Mouse (Mus musculus) macrophage (primary cell): ENCODE results near the gene Prss57. TPM values are rescaled to one million over a fixed set of nuclear protein-coding genes. Genes with fewer than 3 reads are reported as not detected.

Source experiments
- H3K27ac ChIP-seq: fragments of 350-480 bp; formaldehyde crosslinking; 2 replicates; pipeline ENCODE4 v1.9.0; 2021
- H3K36me3 ChIP-seq: fragments of 350-480 bp; formaldehyde crosslinking; 2 replicates; pipeline ENCODE4 v1.9.0; 2021; ENCODE audit errors: inconsistent target
- H3K4me3 ChIP-seq: fragments of 350-480 bp; formaldehyde crosslinking; 2 replicates; pipeline ENCODE4 v1.9.0; 2021; ENCODE audit errors: inconsistent target
- H3K79me2 ChIP-seq: fragments of 350-480 bp; formaldehyde crosslinking; 2 replicates; pipeline ENCODE4 v1.9.0; 2021; ENCODE audit errors: inconsistent target
- WGBS: methylation state at CpG from one replicate; pipeline ENCODE4 v1.1.7; 2026; ENCODE audit warnings: inconsistent platforms; ENCODE audit not compliant: missing documents; 5-methylcytosine and 5-hydroxymethylcytosine counted together
- polyA plus RNA-seq: library from polyadenylated mRNA; stranded (reverse); fragments of 250-400 nt; gene quantifications from 3 replicates; pipeline ENCODE4 v1.2.4, GENCODE M21; 2018; ENCODE audit warnings: inconsistent platforms

The Prss57 gene
- polyA plus RNA-seq, 1 experiment from 2014 or later: not detected

DNA sequence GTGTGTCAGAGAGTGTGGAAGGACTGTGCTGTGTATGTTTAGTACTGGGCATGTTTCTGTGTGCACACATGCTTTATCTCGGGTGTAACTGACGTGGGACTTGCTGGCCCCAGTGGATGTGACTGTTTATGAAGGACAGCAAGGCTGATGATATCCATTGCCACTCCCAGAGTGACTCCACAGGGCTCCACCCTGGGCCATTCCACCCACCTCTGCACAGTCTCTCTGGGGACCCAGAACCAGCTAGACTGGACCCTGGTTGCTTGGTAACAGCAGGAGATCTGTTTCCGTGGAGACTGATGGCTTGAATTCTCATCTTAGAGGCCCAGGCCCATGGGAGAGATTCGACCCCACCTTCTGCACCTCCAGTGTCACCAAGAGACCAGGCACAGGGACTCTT lies 27.5 kb upstream of the Prss57 start:
- 95% methylated on average over 4 of the region's 4 CpGs for WGBS
- H3K36me3 ChIP-seq: no peaks in the 10 kb centered on the region
- H3K79me2 ChIP-seq: no peaks in the 10 kb centered on the region
- no peak overlapping the region for H3K4me3 ChIP-seq
- H3K27ac ChIP-seq: no peak overlapping the region

DNA sequence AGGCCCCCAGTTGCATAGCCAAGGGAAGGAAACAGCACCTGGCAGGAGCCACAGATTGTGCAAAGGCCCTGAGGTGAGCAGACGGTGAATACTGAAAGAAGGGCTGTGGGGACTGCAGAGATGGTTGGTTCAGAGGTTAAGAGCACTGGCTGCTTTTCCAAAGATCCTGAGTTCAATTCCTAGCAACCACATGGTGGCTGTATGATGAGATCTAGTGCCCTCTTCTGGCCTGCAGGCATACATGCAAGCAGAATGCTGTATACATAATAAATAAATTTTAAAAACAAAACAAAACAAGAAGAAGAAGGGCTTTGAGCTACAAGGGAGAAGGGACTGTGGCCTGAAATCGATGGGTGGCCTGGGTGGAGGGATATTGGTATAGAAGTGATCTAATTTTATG lies 26.4 kb upstream of the Prss57 start:
- Histone ChIP-seq H3K36me3 (no peaks in the 10 kb centered on the region), H3K27ac (no peak overlapping the region), H3K4me3 (no peak overlapping the region), H3K79me2 (no peaks in the 10 kb centered on the region)
- 77% methylated on average over 2 of the region's 2 CpGs for WGBS

DNA sequence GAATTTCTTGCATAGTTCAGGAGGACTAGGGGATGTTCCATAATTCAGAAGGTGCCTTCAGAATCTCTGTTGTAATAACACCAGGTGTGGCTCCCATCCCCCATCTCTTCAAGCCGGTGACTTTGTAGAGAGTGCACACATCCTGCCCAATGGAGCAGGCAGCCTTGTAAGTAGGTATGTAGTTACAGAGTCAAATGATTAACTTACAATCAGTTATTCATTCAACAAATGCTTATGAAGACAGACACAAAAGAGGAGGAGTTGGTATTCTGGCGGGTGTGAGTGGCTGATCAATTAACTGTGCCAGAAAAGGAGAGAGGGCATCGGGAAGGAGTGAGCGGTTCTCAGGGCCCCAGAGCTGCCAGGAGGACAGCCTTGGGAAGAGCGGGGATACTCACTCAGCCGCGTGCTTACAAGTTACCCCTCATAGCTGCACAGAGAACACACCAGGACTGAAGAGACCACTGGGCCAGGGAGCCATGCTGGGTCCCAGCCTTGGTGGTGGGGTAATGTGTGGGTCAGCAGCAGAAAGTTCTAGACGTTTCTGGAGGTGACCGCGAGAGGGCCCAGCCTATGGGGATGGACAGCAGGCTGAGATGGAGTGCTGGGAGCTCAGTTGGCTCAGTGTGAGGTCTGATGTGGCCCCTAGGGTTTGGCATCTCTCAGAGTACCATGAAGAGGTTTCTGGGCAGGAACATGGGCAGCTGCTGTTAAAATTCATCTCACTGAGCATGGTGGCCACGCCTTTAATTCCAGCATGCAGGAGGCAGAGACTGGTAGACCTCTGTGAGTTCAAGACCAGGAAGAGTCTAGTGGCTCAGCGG lies 25.1 kb upstream of the Prss57 start:
- Histone ChIP-seq H3K36me3 (no peaks in the 10 kb centered on the region), H3K27ac (no peak overlapping the region), H3K4me3 (no peak overlapping the region), H3K79me2 (no peaks in the 10 kb centered on the region)
- WGBS: 97% methylated on average over 12 of the region's 12 CpGs

DNA sequence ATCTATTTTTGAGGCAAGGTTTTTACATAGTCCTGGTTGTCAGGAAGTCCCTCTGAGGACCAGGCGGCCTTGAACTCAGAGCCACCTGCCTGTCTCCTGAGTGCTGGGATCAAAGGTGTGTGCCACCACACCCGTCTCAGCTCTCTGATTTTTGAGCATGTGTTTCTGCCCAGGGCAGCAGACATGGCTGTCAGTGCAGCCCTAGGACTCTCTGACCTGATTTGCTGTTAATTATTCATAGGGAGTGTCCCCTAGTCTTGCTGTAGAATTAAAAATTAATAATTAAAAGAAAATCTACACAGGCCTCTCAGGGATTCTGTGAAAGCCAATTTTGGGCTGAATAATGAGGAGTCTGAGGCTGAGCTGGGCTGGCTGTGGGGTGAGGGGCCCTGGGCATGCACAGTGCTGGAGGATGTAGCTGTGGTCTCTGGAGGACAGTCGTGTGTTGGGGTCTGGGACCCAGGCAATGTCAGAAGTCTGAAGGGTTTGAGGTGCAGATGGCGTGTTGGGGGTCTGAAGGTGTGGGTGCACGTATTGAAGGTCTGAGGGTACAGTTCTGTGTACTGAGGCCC lies 23.6 kb upstream of the Prss57 start:
- Histone ChIP-seq H3K36me3 (no peaks in the 10 kb centered on the region), H3K4me3 (no peak overlapping the region), H3K79me2 (no peaks in the 10 kb centered on the region), H3K27ac (no peak overlapping the region)
- 96% methylated on average over 5 of the region's 5 CpGs for WGBS

GRCm38 (mm10) chr10:79811736-79812637 lies 21.2 kb upstream of the Prss57 start:
- Histone ChIP-seq H3K79me2 (no peaks in the 10 kb centered on the region), H3K27ac (no peak overlapping the region), H3K36me3 (no peaks in the 10 kb centered on the region), H3K4me3 (no peak overlapping the region)
- 41% methylated on average over 15 of the region's 15 CpGs for WGBS

DNA sequence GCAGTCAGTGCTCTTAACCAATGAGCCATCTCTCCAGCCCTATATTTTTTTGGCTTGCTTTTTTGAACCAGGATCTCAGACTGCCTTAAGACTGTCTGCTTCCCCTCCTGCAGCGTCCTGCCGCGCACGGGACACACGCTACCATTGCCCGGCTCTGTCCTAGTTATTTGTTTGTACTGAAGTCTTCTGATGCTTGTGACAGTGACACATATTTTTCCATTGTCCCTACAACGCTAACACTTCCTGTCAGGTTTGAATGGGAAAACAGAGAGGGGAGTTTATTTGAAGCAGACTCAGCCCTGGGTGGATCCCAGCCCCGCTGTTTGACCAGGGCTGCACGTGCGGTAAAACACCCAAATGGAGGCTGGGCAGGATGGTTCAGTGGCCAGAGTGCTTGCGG lies 18.0 kb upstream of the Prss57 start:
- Histone ChIP-seq H3K79me2 (no peaks in the 10 kb centered on the region), H3K27ac (no peak overlapping the region), H3K36me3 (no peaks in the 10 kb centered on the region), H3K4me3 (no peak overlapping the region)
- WGBS: 96% methylated on average over 11 of the region's 11 CpGs

- Histone ChIP-seq H3K79me2 (no peaks in the 10 kb centered on the region), H3K4me3 (no peak overlapping the region), H3K36me3 (no peaks in the 10 kb centered on the region), H3K27ac (no peak overlapping the region)
- 88% methylated on average over 11 of the region's 11 CpGs for WGBS
These were observed 17.1 kb upstream of the Prss57 start for GRCm38 (mm10) chr10:79807826-79808225.

- WGBS: 89% methylated on average over 10 of the region's 10 CpGs
- no peaks in the 10 kb centered on the region for H3K79me2 ChIP-seq
These were observed 16.2 kb upstream of the Prss57 start for GRCm38 (mm10) chr10:79806972-79807371.

DNA sequence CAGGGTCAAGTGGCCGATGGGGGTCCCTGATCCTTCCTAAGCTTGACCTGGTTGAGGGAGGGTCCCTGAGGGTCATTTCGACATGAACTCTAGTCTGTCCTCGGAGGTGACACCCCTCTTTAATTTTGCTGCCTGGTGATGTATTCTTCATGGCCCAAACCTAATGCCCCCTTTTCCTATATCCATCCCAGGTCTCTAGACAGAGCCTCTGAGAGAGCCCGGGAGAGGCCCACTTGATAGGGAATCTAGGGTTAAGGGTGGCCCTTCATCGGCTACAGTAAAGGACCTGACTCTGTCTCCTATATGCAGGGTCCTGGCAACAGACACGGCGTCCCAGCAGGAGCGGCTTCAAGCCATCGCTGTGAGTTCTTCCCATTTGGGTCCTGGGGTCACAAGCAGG lies 15.6 kb upstream of the Prss57 start:
- no peak overlapping the region for H3K27ac ChIP-seq
- no peaks in the 10 kb centered on the region for H3K79me2 ChIP-seq
- WGBS: 94% methylated on average over 9 of the region's 9 CpGs
- H3K36me3 ChIP-seq: no peaks in the 10 kb centered on the region
- no peak overlapping the region for H3K4me3 ChIP-seq

More at GRCm38 (mm10) chr10:79806972-79807371, 16.2 kb upstream of the Prss57 start:
- no peaks in the 10 kb centered on the region for H3K36me3 ChIP-seq
- H3K27ac ChIP-seq: no peak overlapping the region
- H3K4me3 ChIP-seq: no peak overlapping the region

DNA sequence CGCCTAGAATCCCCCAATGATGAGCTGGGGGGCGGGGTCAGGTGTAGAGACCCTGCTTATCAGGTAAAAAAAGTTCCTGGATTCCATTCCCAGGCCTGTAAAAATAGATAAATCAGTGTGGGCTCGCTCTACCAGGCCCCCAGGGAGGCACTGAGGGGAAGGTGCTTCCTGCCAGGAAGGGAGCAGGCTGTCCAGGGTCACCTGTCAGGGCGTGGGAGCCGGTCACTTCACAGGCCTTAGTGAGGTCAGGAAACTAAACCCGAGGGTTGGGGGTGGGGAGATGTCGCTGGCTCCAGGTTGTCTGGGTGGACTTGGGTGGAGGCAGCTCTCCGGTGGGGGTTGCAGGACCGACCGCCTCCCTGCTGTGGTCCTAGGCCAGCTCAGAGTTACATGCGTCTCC lies 14.9 kb upstream of the Prss57 start:
- no peaks in the 10 kb centered on the region for H3K36me3 ChIP-seq
- H3K4me3 ChIP-seq: no peak overlapping the region
- WGBS: 86% methylated on average over 11 of the region's 11 CpGs
- H3K79me2 ChIP-seq: no peaks in the 10 kb centered on the region
- no peak overlapping the region for H3K27ac ChIP-seq

GRCm38 (mm10) chr10:79803716-79804323 lies 13.1 kb upstream of the Prss57 start:
- Histone ChIP-seq H3K79me2 (no peaks in the 10 kb centered on the region), H3K36me3 (no peaks in the 10 kb centered on the region), H3K27ac (no peak overlapping the region), H3K4me3 (no peak overlapping the region)
- WGBS: 77% methylated on average over 27 of the region's 29 CpGs

- no peak overlapping the region for H3K27ac ChIP-seq
- WGBS: 64% methylated on average over 10 of the region's 11 CpGs
- H3K36me3 ChIP-seq: no peaks in the 10 kb centered on the region
- H3K79me2 ChIP-seq: no peaks in the 10 kb centered on the region
- H3K4me3 ChIP-seq: no peak overlapping the region
These were observed 11.7 kb upstream of the Prss57 start for GRCm38 (mm10) chr10:79802331-79802971.

GRCm38 (mm10) chr10:79801837-79802236 lies 11.1 kb upstream of the Prss57 start:
- no peak overlapping the region for H3K4me3 ChIP-seq
- H3K36me3 ChIP-seq: no peaks in the 10 kb centered on the region
- no peaks in the 10 kb centered on the region for H3K79me2 ChIP-seq
- WGBS: 89% methylated on average over 3 of the region's 3 CpGs
- no peak overlapping the region for H3K27ac ChIP-seq

GRCm38 (mm10) chr10:79800508-79800907 lies 9.7 kb upstream of the Prss57 start:
- Histone ChIP-seq H3K36me3 (no peaks in the 10 kb centered on the region), H3K27ac (no peak overlapping the region), H3K79me2 (no peaks in the 10 kb centered on the region), H3K4me3 (no peak overlapping the region)
- WGBS: 93% methylated on average over 11 of the region's 11 CpGs
